Mouse (Mus musculus) CD4-positive, CD25-positive, alpha-beta regulatory T cell, adult 2 months (primary cell): ENCODE data around the gene Erbb3.

Source experiments
- DNase-seq: peaks from one replicate; pipeline ENCODE4 v3.0.0-alpha.2; 2012; ENCODE audit warnings: low read depth, low spot score

Gene Erbb3

GRCm38 (mm10) chr10:128612433-128613153 lies 23.1 kb upstream of the Erbb3 start:
- DNase-seq: peak; percentile 93

- DNase-seq: no peak
These were observed 17.0 kb upstream of the Erbb3 start for GRCm38 (mm10) chr10:128606483-128606882.

GRCm38 (mm10) chr10:128602470-128603128 lies 13.1 kb upstream of the Erbb3 start:
- no peak for DNase-seq

GRCm38 (mm10) chr10:128601499-128601898 lies 12.0 kb upstream of the Erbb3 start:
- DNase-seq: no peak

GRCm38 (mm10) chr10:128598476-128598875 lies 9.0 kb upstream of the Erbb3 start:
- DNase-seq: no peak

- no peak for DNase-seq
These were observed 3.3 kb upstream of the Erbb3 start for GRCm38 (mm10) chr10:128592797-128593196.

GRCm38 (mm10) chr10:128591436-128591835 lies 2.0 kb upstream of the Erbb3 start:
- DNase-seq: no peak

- peak; percentile 62 for DNase-seq
These were observed 790 bp upstream of the Erbb3 start for GRCm38 (mm10) chr10:128590193-128590690.

GRCm38 (mm10) chr10:128588775-128589463 lies 533 bp downstream of the Erbb3 start:
- no peak for DNase-seq

- DNase-seq: no peak
These were observed 1.3 kb downstream of the Erbb3 start for GRCm38 (mm10) chr10:128588136-128588535.

- DNase-seq: no peak
These were observed 1.8 kb downstream of the Erbb3 start for GRCm38 (mm10) chr10:128587697-128588096.

- no peak for DNase-seq
These were observed 2.3 kb downstream of the Erbb3 start for GRCm38 (mm10) chr10:128587120-128587519.

GRCm38 (mm10) chr10:128586546-128586945 lies 2.9 kb downstream of the Erbb3 start:
- DNase-seq: no peak

GRCm38 (mm10) chr10:128584386-128584785 lies 5.1 kb downstream of the Erbb3 start:
- peak; percentile 19 for DNase-seq

GRCm38 (mm10) chr10:128583644-128584043 lies 5.8 kb downstream of the Erbb3 start:
- DNase-seq: no peak

- DNase-seq: no peak
These were observed 9.7 kb downstream of the Erbb3 start for GRCm38 (mm10) chr10:128579731-128580130.

- no peak for DNase-seq
These were observed 10.2 kb downstream of the Erbb3 start for GRCm38 (mm10) chr10:128579298-128579697.

GRCm38 (mm10) chr10:128578330-128578729 lies 11.1 kb downstream of the Erbb3 start:
- DNase-seq: peak; percentile 44

GRCm38 (mm10) chr10:128575063-128575462 lies 14.4 kb downstream of the Erbb3 start:
- DNase-seq: peak; percentile 34

GRCm38 (mm10) chr10:128565788-128566531 lies 23.5 kb downstream of the Erbb3 start, which contains the start of gene Pa2g4:
Pa2g4 (minus strand) TSS chr10:128565987.
- peak; percentile 94 for DNase-seq

GRCm38 (mm10) chr10:128565206-128565787 lies 24.2 kb downstream of the Erbb3 start:
- peak; percentile 48 for DNase-seq
